Mouse (Mus musculus) thymus, adult 2 months (tissue): Measurements from ENCODE around the gene S1pr2. TPM values are rescaled to one million over a fixed set of nuclear protein-coding genes. Genes with fewer than 3 reads are reported as not detected.

ENCODE experiments used
- DNase-seq: peaks from one replicate; pipeline ENCODE4 v3.0.0; 2021
- H3K27ac ChIP-seq: fragments of 200-500 bp; 2 replicates; pipeline ENCODE4 v1.5.1; 2012; ENCODE audit warnings: low read length, control low read depth; ENCODE audit not compliant: control insufficient read depth, insufficient read depth
- H3K27me3 ChIP-seq: fragments of 200-500 bp; 2 replicates; pipeline ENCODE4 v1.6.1; 2012; ENCODE audit warnings: mild to moderate bottlenecking, low read length, moderate library complexity, mixed read lengths; ENCODE audit not compliant: control insufficient read depth, insufficient read depth
- H3K36me3 ChIP-seq: fragments of 200-500 bp; 2 replicates; pipeline ENCODE4 v1.6.1; 2012; ENCODE audit warnings: mild to moderate bottlenecking, low read length, moderate library complexity; ENCODE audit not compliant: control insufficient read depth, insufficient read depth
- H3K4me1 ChIP-seq: fragments of 200-500 bp; replicated peaks from 2 replicates; pipeline ENCODE4 v1.6.1; 2012; ENCODE audit warnings: low read length; ENCODE audit not compliant: control insufficient read depth, insufficient read depth
- H3K4me3 ChIP-seq: fragments of 200-500 bp; 2 replicates; pipeline ENCODE4 v1.5.1; 2012; ENCODE audit warnings: mild to moderate bottlenecking, low read length, control low read depth, moderate library complexity; ENCODE audit not compliant: control insufficient read depth, insufficient read depth
- CTCF ChIP-seq: fragments of 200-500 bp; IDR thresholded peaks from 2 replicates; pipeline ENCODE4 v1.5.1; 2012; ENCODE audit warnings: mild to moderate bottlenecking, control low read depth, low read length, moderate library complexity, borderline replicate concordance; ENCODE audit not compliant: control insufficient read depth, poor library complexity, insufficient read depth; ENCODE audit errors: extremely low read depth
- POLR2A ChIP-seq: fragments of 200-500 bp; IDR thresholded peaks from 2 replicates; pipeline ENCODE4 v1.6.1; 2012; ENCODE audit warnings: mild to moderate bottlenecking, low read length, control low read depth, moderate library complexity; ENCODE audit not compliant: control insufficient read depth, poor library complexity, insufficient read depth; ENCODE audit errors: extremely low read depth
- WGBS: fragments of 180-500 bp; shearing (Covaris S2); methylation state at CpG from one replicate; pipeline ENCODE4 v1.1.7; 2018; 5-methylcytosine and 5-hydroxymethylcytosine counted together
- polyA plus RNA-seq: library from polyadenylated mRNA; depleted of rRNA; stranded (reverse); fragments of >200 nt; gene quantifications from 2 replicates; pipeline ENCODE4 v1.2.3, GENCODE M21; 2012; rRNA removed

The S1pr2 gene
- 11.0 and 11.2 TPM in 2 replicates for polyA plus RNA-seq

DNA sequence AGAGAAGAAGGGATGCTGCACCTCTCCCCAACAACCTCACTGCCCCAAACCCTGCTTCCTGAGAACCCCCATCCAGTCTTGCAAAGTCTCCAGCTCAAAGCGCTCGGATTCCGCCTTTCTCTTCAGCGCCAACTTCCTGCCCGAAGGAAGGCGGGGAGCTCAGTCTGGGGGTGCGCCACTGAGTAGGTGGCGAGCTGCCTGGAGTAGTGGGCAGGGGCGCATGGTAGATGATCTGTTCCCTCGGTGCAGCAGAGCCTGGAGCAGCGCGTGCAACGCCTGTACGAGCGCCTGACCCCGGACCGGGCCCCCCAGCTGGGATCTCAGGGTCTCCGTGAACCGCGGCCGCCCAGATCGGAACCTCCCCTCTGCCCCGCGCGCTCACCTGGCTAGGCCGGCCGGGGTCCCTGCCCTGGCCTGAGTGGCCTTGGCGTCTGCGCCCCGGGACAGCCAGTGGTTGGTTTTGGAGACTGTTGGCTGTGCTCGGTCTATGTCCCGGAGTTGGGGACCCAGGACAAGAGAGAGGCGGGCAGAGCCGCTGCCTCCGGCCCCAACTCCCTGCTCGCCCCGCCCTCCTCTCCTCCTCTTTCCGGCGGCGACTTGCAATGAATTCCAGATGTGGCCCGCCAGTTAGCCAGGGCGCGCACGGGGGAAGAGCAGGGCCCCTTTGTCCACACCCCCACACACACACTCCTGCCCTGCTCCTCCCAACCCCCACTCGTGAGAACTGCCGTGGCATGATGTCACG is at the start of gene S1pr2:
S1pr2 (minus strand) TSS at position 566 of the 745 bp plus-strand sequence.
- no peaks in the 10 kb centered on the region for H3K36me3 ChIP-seq
- H3K27ac ChIP-seq: no peak within 1 kb of the TSS
- peaks cover 11% of the 10 kb centered on the region for H3K4me1 ChIP-seq
- whole genome bisulfite sequencing: under 1% methylated on average over 47 of the region's 47 CpGs
- H3K4me3 ChIP-seq: peak within 1 kb of the TSS; percentile 58
- TF ChIP-seq CTCF (no peak), POLR2A (no peak)
- no peaks in the 10 kb centered on the region for H3K27me3 ChIP-seq
- DNase-seq: peak; percentile 68

DNA sequence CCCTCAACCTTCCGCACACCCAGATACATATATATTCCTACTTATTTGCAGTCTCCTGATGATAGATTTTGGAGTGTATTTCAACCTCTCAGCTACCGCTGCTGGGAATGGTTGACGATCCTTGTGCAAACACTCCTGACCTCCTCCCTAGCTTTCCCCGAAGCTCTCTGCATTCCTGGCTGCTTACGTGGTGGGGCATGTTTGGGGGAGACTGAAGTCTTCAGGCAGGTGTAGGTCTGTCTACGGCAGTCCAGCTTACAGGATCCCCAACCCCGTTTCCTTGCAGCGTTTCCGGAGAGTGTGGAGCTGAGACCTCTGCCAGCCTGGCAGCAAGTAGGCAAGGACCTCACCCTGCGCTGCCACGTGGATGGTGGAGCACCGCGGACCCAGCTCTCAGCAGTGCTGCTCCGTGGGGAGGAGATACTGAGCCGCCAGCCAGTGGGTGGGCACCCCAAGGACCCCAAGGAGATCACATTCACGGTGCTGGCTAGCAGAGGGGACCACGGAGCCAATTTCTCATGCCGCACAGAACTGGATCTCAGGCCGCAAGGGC is 48.8 kb upstream of the S1pr2 start:
- Histone ChIP-seq H3K27me3 (no peaks in the 10 kb centered on the region), H3K4me3 (no peak overlapping the region), H3K4me1 (peaks cover 12% of the 10 kb centered on the region), H3K27ac (no peak overlapping the region), H3K36me3 (peaks cover 2% of the 10 kb centered on the region; the same call in 1 of the 2 replicates)
- DNase-seq: no peak
- TF ChIP-seq CTCF (no peak), POLR2A (no peak)
- 96% methylated on average over 19 of the region's 19 CpGs for WGBS

DNA sequence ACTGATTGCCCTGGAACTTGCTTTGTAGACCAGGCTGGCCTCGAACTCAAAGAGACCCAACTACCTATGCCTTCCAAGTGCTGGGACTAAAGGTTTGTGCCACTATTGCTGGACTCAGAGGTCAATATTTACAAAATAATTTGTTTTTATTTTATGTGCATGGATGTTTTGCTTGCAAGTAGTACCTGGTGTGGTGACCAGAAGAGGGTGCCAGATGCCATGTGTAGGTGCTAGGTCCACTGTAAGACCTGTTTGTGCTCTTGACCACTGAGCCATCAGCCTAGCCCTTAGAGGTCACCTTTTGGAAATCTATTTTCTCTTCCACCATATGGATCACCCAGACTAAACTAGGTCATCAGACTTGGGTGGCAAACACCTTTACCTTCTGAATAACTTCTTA is 46.1 kb upstream of the S1pr2 start:
- WGBS: 92% methylated on average over 1 of the region's 1 CpGs
- no peak for DNase-seq
- H3K27me3 ChIP-seq: no peaks in the 10 kb centered on the region
- peaks cover under 1% of the 10 kb centered on the region for H3K4me1 ChIP-seq
- no peak overlapping the region for H3K27ac ChIP-seq
- peaks cover 3% of the 10 kb centered on the region; the same call in 1 of the 2 replicates for H3K36me3 ChIP-seq
- TF ChIP-seq POLR2A (no peak), CTCF (no peak)
- no peak overlapping the region for H3K4me3 ChIP-seq

DNA sequence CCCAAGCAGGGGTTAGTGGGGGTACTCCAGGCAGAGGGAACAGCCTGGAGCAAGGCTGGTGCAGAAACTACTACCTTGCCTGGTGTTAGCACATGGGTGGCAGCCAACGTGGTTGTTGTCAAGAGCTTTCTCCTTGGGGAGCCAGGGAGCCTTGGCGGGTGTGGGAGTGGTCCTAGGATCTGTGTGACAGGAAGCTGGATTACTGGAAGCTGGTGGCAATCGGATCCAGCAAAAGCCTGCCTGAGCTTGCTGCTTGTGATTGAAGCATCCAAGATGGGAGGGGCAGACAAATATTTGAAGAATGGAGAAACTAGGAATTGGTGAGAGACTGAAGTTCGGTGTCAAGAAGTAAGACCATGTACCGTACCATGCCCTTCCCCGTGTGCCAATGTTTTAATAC is 45.7 kb upstream of the S1pr2 start:
- H3K4me1 ChIP-seq: peaks cover 5% of the 10 kb centered on the region
- no peak overlapping the region for H3K27ac ChIP-seq
- DNase-seq: no peak
- H3K4me3 ChIP-seq: no peak overlapping the region
- H3K36me3 ChIP-seq: peaks cover 3% of the 10 kb centered on the region; the same call in 1 of the 2 replicates
- WGBS: 92% methylated on average over 6 of the region's 6 CpGs
- H3K27me3 ChIP-seq: no peaks in the 10 kb centered on the region
- TF ChIP-seq POLR2A (no peak), CTCF (no peak)

DNA sequence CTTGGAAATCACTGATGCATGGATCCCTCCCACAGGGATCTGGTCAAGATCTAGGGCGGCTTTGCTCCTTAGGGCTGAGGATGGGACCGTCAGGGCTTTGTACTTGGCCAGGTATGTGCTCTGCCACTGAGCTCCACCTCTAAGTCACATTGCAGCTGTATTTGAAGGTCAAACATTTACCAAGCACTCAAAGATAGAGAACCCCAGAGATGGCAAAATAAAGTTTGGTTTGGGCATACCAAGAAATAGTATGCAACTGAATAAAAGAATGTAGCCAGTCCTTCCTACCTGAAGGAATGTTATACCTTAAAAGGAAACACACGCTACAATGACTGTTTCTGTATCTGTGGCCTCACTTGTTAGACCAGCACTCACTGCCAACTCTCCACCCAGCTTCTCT is 44.8 kb upstream of the S1pr2 start:
- H3K27me3 ChIP-seq: no peaks in the 10 kb centered on the region
- peak overlapping the region; percentile 41; the same call in 1 of the 2 replicates for H3K27ac ChIP-seq
- peaks cover 14% of the 10 kb centered on the region for H3K4me1 ChIP-seq
- H3K36me3 ChIP-seq: peaks cover 3% of the 10 kb centered on the region; the same call in 1 of the 2 replicates
- 97% methylated on average over 3 of the region's 3 CpGs for WGBS
- TF ChIP-seq CTCF (no peak), POLR2A (no peak)
- no peak overlapping the region for H3K4me3 ChIP-seq
- DNase-seq: no peak

DNA sequence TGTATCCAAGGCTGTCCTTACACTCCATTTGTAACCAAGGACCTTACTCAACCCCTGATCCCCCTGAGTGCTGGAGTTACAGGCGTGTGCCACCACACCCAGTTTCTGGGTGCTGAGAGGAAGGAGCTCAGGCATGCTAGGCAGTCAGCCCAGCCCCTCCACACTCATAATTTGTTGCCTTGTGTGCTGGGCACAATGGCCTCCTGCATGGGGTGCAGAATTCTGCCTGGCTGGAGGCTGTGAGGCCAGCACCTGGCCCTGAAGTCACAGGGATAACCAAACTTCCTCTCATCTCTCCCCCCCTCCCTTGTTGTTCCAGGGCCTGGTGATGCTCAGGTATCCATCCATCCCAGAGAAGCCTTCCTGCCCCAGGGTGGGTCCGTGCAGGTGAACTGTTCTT is 42.0 kb upstream of the S1pr2 start:
- H3K4me3 ChIP-seq: no peak overlapping the region
- H3K27ac ChIP-seq: no peak overlapping the region
- WGBS: 93% methylated on average over 2 of the region's 2 CpGs
- no peak for TF ChIP-seq CTCF
- TF ChIP-seq POLR2A: no peak
- DNase-seq: no peak
- no peaks in the 10 kb centered on the region for H3K27me3 ChIP-seq
- H3K4me1 ChIP-seq: peaks cover 31% of the 10 kb centered on the region
- peaks cover 3% of the 10 kb centered on the region; the same call in 1 of the 2 replicates for H3K36me3 ChIP-seq

DNA sequence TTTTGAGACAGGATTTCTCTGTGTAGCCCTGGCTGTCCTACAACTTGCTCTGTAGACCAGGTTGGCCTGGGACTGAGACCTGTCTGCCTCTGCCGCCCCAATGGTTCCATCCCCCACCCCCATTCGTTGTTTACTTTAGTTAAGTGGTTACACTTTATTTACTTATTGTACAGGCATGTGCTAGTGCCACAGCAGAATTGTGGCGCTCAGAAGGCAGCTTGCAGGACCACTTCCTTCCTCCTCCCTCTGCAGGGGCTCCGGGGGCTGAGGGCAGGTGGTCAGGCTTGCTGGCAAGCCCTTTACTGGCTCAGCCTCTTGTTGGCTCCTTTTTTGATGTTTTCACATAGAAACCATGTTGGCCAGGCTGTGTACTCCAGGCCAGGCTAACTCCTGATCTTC is 40.6 kb upstream of the S1pr2 start:
- peaks cover 3% of the 10 kb centered on the region; the same call in 1 of the 2 replicates for H3K36me3 ChIP-seq
- H3K4me3 ChIP-seq: peak overlapping the region; percentile 86; the same call in 1 of the 2 replicates
- peak overlapping the region; percentile 21; the same call in 1 of the 2 replicates for H3K27ac ChIP-seq
- DNase-seq: peak; percentile 38
- no peaks in the 10 kb centered on the region for H3K27me3 ChIP-seq
- TF ChIP-seq POLR2A (no peak), CTCF (no peak)
- H3K4me1 ChIP-seq: peaks cover 31% of the 10 kb centered on the region
- 1% methylated on average over 4 of the region's 4 CpGs for WGBS
